In the genomic region with DNA sequence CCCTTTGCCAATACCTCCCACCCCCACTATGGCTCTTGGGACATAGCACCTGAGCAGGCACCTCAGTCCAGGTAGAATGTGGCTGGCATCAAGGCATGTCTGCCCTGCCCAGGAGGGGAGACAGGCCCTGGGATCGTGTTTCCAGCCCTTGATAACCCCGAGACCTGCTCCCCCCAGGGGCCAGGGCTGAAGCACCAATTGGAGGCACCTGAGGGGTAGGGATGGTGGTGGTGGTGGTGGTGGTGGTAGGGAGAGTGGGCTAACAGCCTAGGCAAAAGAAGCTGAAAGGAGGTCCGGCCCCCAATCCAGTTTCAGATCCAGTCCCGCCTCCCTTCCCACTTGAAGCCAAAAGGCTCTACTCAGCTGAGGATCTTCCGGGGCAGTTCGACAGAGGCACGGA, we compare ENCODE assay signal across 11 mouse cellular contexts. TPM values are rescaled to one million over a fixed set of nuclear protein-coding genes. Genes with fewer than 3 reads are reported as not detected.
DNase-seq lines count a peak whose midpoint lies in the region; ATAC-seq and TF ChIP-seq lines count a peak whose summit lies in the region.
"Had no signal": no experiment of that assay in that cellular context is flagged by ENCODE, and none has a peak within 500 bp of the region (broad histone marks: within the 10 kb centered on the region; RNA-seq: fewer than 3 reads in every experiment).

No protein-coding gene starts in this region.

- peaks cover 4% of the 10 kb centered on the region for H3K36me3 ChIP-seq in kidney, adult 2 months (ENCODE audit: control insufficient read depth, insufficient read depth, low read length)
- peaks cover 36% of the 10 kb centered on the region for H3K36me3 ChIP-seq in midbrain, embryonic 15.5 days (replicated peaks)
- H3K36me3 ChIP-seq in midbrain, embryonic 11.5 days (ENCODE audit: control insufficient read depth, insufficient read depth, low read length): peaks cover 34% of the 10 kb centered on the region
- H3K36me3 ChIP-seq in myocyte (ENCODE audit: control insufficient read depth, insufficient read depth): peaks cover 50% of the 10 kb centered on the region

- H3K27me3 ChIP-seq in kidney, adult 2 months (replicated peaks; ENCODE audit: control insufficient read depth, insufficient read depth, low read length): no peaks in the 10 kb centered on the region
- no peaks in the 10 kb centered on the region for H3K27me3 ChIP-seq in midbrain, embryonic 15.5 days (replicated peaks)
- H3K27me3 ChIP-seq in midbrain, embryonic 11.5 days (ENCODE audit: control insufficient read depth, insufficient read depth, low read length): no peaks in the 10 kb centered on the region
- H3K27me3 ChIP-seq in myocyte (ENCODE audit: control insufficient read depth, insufficient read depth, insufficient read length): no peaks in the 10 kb centered on the region
- H3K27me3 ChIP-seq: liver, embryonic 13.5 days; neural tube, embryonic 12.5 days had no signal

- H3K27ac ChIP-seq in kidney, adult 2 months (ENCODE audit: insufficient read depth, low read depth, low read length): peak overlapping the region; percentile 64
- H3K27ac ChIP-seq in midbrain, embryonic 15.5 days: no peak overlapping the region
- H3K27ac ChIP-seq in midbrain, embryonic 11.5 days (ENCODE audit: low read depth, low read length): no peak overlapping the region
- H3K27ac ChIP-seq: left cerebral cortex, adult 2 months; neural tube, embryonic 12.5 days had no signal

- no peak for TF ChIP-seq POLR2A in kidney, adult 2 months (IDR thresholded peaks at IDR 0.05; ENCODE audit: low read depth, low read length)
- TF ChIP-seq POLR2A in myocyte (IDR thresholded peaks at IDR 0.05; ENCODE audit: insufficient read length, low read depth): no peak

- no peaks in the 10 kb centered on the region for H3K9me3 ChIP-seq in midbrain, embryonic 15.5 days
- no peaks in the 10 kb centered on the region for H3K9me3 ChIP-seq in midbrain, embryonic 11.5 days (ENCODE audit: control insufficient read depth, low read length)
- H3K9me3 ChIP-seq: liver, embryonic 13.5 days; neural tube, embryonic 12.5 days had no signal

- H3K9ac ChIP-seq in midbrain, embryonic 15.5 days: no peak overlapping the region
- H3K9ac ChIP-seq in midbrain, embryonic 11.5 days (ENCODE audit: low read length): no peak overlapping the region
- H3K9ac ChIP-seq: liver, embryonic 13.5 days; neural tube, embryonic 12.5 days had no signal

- peaks cover 59% of the 10 kb centered on the region for H3K79me2 ChIP-seq in myocyte (ENCODE audit: control insufficient read depth, insufficient read depth)

- TF ChIP-seq CTCF in kidney, adult 2 months (conservative IDR thresholded peaks at IDR 0.05; ENCODE audit: insufficient read depth, insufficient read length, low read depth, low read length): no peak

- WGBS in kidney, adult 2 months: 43% methylated on average over 7 of the region's 7 CpGs
- WGBS in midbrain, embryonic 15.5 days: 84% methylated on average over 7 of the region's 7 CpGs
- WGBS in midbrain, embryonic 11.5 days: 82% methylated on average over 7 of the region's 7 CpGs

- peak; percentile 26 for DNase-seq in cerebellum, adult 11-12 months
- DNase-seq in cerebellum, adult 8-10 months: no peak
- no peak for DNase-seq in kidney, adult 2 months
- DNase-seq in kidney, postnatal 14 days: no peak
- no peak for DNase-seq in midbrain, embryonic 11.5 days (ENCODE audit: low spot score, missing footprints)
- no peak for DNase-seq in urinary bladder, postnatal 25 days (ENCODE audit: low spot score)

- peaks cover 31% of the 10 kb centered on the region for H3K4me1 ChIP-seq in kidney, adult 2 months (ENCODE audit: control insufficient read depth, insufficient read depth, low read length)
- peaks cover 32% of the 10 kb centered on the region for H3K4me1 ChIP-seq in midbrain, embryonic 15.5 days
- peaks cover 19% of the 10 kb centered on the region for H3K4me1 ChIP-seq in midbrain, embryonic 11.5 days (ENCODE audit: control insufficient read depth, insufficient read depth, low read length)

- H3ac ChIP-seq in myocyte (ENCODE audit: control insufficient read depth, insufficient read length): no peak overlapping the region

- no peak overlapping the region for H3K4me3 ChIP-seq in kidney, adult 2 months (ENCODE audit: insufficient read depth, low read depth, low read length)
- H3K4me3 ChIP-seq in midbrain, embryonic 15.5 days: no peak overlapping the region
- no peak overlapping the region for H3K4me3 ChIP-seq in midbrain, embryonic 11.5 days (ENCODE audit: low read depth, low read length)
- H3K4me3 ChIP-seq in myocyte: no peak overlapping the region
- H3K4me3 ChIP-seq: left cerebral cortex, adult 2 months; liver, embryonic 13.5 days had no signal

- H3K4me2 ChIP-seq in midbrain, embryonic 15.5 days: no peak overlapping the region
- no peak overlapping the region for H3K4me2 ChIP-seq in midbrain, embryonic 11.5 days
- peak overlapping the region; percentile 32 for H3K4me2 ChIP-seq in myocyte (ENCODE audit: low read depth)
- H3K4me2 ChIP-seq: liver, embryonic 13.5 days; neural tube, embryonic 12.5 days had no signal

- ATAC-seq in midbrain, embryonic 15.5 days (replicated peaks): 0 out of 2 replicates have a peak, but pooled peaks have one; percentile 5
- no peak for ATAC-seq in midbrain, embryonic 11.5 days (ENCODE audit: low FRiP score)

TF ChIP-seq in myocyte, 11 proteins besides CTCF, POLR2A, EP300 and RAD21:
- TF ChIP-seq SRF (IDR thresholded peaks at IDR 0.05; ENCODE audit: control insufficient read depth, insufficient read length, low read depth): no peak
- no peak for TF ChIP-seq TCF3 (IDR thresholded peaks at IDR 0.05; ENCODE audit: insufficient read length, low read depth)
- no peak for TF ChIP-seq TCF12 (IDR thresholded peaks at IDR 0.05; ENCODE audit: insufficient read depth, poor library complexity, severe bottlenecking)
- no peak for TF ChIP-seq REST (IDR thresholded peaks at IDR 0.05; ENCODE audit: insufficient read depth, insufficient read length)
- TF ChIP-seq POLR2AphosphoS2 (IDR thresholded peaks at IDR 0.05; ENCODE audit: insufficient read length, low read depth): no peak

RNA-seq across cellular contexts. Expression of gene Traf4, which starts 5.8 kb away (rescaled TPM):
- 108 and 126 TPM in 2 replicates for polyA plus RNA-seq in kidney, adult 2 months (2012; rRNA removed)
- polyA plus RNA-seq in midbrain, embryonic 15.5 days (2015; fragmentation: Nextera tagmentation; extraction: Ambion mirVana): 101 and 107 TPM in 2 replicates
- polyA plus RNA-seq in midbrain, embryonic 11.5 days (2014; fragmentation: Nextera tagmentation; extraction: Ambion mirVana): 72.0 and 79.7 TPM in 2 replicates
- 206 TPM for polyA plus RNA-seq in myocyte (2012; fragmentation: generic; extraction: Trizol)

RNA-seq across cellular contexts. Expression of gene Nek8, which starts 16.9 kb away (rescaled TPM):
- 18.3 and 24.6 TPM in 2 replicates for polyA plus RNA-seq in kidney, adult 2 months (2012; rRNA removed)
- polyA plus RNA-seq in midbrain, embryonic 15.5 days (2015; fragmentation: Nextera tagmentation; extraction: Ambion mirVana): 6.5 and 7.3 TPM in 2 replicates
- polyA plus RNA-seq in midbrain, embryonic 11.5 days (2014; fragmentation: Nextera tagmentation; extraction: Ambion mirVana): 6.4 and 7.1 TPM in 2 replicates
- polyA plus RNA-seq in myocyte (2012; fragmentation: generic; extraction: Trizol): 9.6 TPM

RNA-seq across cellular contexts. Expression of gene Tlcd1, which starts 17.0 kb away (rescaled TPM):
- 78.2 and 144 TPM in 2 replicates for polyA plus RNA-seq in kidney, adult 2 months (2012; rRNA removed)
- 7.4 and 7.6 TPM in 2 replicates for polyA plus RNA-seq in midbrain, embryonic 15.5 days (2015; fragmentation: Nextera tagmentation; extraction: Ambion mirVana)
- 7.9 and 8.5 TPM in 2 replicates for polyA plus RNA-seq in midbrain, embryonic 11.5 days (2014; fragmentation: Nextera tagmentation; extraction: Ambion mirVana)
- 17.4 TPM for polyA plus RNA-seq in myocyte (2012; fragmentation: generic; extraction: Trizol)

RNA-seq across cellular contexts. Expression of gene Rpl23a, which starts 23.8 kb away (rescaled TPM):
- 153 and 278 TPM in 2 replicates for polyA plus RNA-seq in kidney, adult 2 months (2012; rRNA removed)
- polyA plus RNA-seq in midbrain, embryonic 15.5 days (2015; fragmentation: Nextera tagmentation; extraction: Ambion mirVana): 695 and 703 TPM in 2 replicates
- 1,223 and 1,245 TPM in 2 replicates for polyA plus RNA-seq in midbrain, embryonic 11.5 days (2014; fragmentation: Nextera tagmentation; extraction: Ambion mirVana)
- 3,571 TPM for polyA plus RNA-seq in myocyte (2012; fragmentation: generic; extraction: Trizol)

RNA-seq across cellular contexts. Expression of gene Rab34, which starts 28.7 kb away (rescaled TPM):
- polyA plus RNA-seq in kidney, adult 2 months (2012; rRNA removed): 78.1 and 92.4 TPM in 2 replicates
- polyA plus RNA-seq in midbrain, embryonic 15.5 days (2015; fragmentation: Nextera tagmentation; extraction: Ambion mirVana): 56.3 and 61.5 TPM in 2 replicates
- polyA plus RNA-seq in midbrain, embryonic 11.5 days (2014; fragmentation: Nextera tagmentation; extraction: Ambion mirVana): 54.7 and 55.1 TPM in 2 replicates
- polyA plus RNA-seq in myocyte (2012; fragmentation: generic; extraction: Trizol): 88.8 TPM
